Mouse (Mus musculus) ovary, adult 18-20 months (tissue): Measurements from ENCODE around the gene Lmtk3.

Experiments
- DNase-seq: peaks from one replicate; pipeline ENCODE4 v3.0.0; 2022; ENCODE audit warnings: low spot score, mixed read lengths

Gene Lmtk3

DNA sequence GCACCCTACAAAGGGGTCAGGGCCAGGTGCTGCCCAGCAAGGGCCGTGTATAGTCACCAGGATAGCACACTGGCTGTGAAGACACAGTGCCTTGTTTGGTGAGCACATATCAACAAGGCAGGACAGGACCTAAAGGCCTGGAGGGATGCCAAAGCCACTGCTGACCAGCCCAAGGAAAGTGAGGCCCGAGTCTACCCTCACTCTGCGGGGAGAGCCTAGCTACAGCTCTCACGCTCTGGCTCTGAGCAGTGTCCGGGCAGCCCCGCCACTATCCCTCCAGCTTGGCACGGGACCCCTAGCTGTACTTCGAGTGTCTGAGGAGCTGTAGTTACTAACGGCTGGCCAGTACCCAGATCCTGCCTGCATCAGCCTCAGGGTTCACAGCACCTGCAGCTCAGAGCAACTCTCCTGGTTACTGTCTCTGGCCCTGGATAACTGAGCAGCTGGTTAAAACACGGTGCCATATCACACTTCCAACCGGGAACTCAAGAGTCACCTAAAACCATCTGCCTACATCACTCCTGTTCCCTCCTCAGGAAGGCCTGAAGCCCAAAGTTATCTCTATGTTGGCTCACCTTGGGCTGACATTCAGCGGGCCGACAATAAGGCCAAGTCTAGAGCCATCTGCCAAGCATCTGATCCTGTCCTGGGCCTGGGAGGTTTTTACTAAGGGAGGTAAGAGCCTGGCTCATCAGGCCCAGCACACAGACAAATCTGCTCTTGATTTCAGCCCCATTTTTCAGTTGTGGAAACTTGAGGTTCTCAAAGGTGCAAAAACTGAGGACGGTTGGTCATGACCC is 25.9 kb downstream of the Lmtk3 start:
- DNase-seq: no peak

DNA sequence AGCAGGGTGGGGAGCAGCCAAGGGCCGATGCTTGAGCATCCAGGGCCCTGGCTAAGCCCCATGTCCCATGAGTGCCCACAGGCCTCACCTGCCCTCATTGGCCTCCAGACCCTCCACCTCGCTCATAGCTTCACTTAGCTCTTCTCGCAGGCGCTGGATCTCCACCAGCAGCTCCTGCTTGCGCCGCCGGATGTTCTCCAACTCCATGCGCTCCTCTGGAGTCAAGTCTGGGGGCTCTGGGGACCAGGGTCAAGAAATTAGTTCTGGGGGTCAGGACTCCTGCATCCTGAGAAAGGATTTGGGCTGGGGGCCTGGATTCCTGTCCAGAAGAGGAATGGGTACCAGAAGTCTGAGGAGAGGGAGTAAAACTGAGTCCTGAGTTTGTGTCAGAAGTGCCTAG is 29.4 kb downstream of the Lmtk3 start:
- no peak for DNase-seq

DNA sequence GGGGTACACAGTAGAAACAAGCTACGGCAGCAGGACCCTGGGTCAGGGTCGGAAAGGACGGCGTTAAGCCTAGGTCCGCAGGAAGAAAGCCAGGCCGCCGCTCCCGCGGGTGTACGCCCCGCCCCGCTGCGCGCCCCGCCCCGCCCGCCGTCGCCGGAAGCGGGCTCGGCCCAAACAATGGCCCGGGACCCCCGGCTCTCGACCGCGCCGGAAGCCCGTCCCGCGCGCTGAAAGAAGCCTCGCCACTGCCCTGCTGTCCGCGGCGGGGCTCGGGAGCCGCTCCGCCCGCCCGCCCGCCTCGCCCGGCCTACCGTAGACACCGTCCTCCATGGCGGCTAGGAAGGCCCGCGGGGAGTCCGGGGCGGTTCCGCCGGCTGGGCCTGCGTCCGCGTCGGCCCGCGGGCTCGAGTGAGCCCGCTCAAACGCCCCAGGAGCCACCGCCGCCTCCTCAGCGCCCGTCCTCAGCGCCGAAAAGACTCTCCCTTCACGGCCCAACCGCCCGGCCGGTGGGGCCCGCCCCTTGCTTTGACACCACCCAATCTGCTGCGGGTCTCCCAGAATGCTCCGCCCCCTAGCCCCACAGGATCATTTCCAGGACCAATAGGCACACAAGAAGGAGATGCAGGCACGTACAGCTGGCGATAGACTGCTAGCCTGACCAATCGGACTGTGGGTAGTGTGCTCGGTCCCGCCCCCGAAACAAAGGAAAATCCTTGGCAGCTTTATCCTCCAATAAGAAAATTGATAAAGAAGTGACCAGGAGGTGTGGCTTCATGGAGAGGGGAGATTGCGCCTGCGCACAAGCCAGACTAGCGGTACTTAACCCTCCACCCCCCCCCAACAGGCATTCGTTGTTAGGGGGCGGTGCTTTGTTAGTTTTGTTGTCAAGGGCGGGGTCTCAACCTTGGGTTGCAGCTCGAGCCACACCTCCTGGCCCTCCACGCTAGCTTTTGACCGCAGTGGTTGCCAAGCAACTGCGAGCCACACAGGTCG is 30.5 kb downstream of the Lmtk3 start, which contains the start of gene Cyth2:
Gene Cyth2, minus strand, starts transcription at position 795 of the 993 bp plus-strand sequence.
- peak; percentile 99 for DNase-seq

DNA sequence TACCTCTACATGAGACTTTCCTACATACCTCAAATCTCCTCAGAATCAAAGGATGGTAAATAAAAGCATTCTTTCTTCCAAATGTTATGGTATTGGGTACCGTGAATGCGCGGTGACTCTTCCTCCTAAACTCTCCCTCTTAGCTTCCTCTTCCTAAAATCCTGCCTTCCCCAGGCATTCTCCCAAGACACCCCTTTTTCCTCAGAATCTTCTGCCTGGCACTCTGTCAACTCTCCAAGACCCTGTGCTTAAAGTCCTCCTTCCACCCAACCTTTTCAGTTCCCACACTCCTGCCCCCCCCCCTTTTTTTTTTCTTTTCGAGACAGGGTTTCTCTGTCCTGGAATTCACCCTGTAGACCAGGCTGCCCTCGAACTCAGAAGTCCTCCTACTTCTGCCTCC is 31.3 kb downstream of the Lmtk3 start:
- no peak for DNase-seq

DNA sequence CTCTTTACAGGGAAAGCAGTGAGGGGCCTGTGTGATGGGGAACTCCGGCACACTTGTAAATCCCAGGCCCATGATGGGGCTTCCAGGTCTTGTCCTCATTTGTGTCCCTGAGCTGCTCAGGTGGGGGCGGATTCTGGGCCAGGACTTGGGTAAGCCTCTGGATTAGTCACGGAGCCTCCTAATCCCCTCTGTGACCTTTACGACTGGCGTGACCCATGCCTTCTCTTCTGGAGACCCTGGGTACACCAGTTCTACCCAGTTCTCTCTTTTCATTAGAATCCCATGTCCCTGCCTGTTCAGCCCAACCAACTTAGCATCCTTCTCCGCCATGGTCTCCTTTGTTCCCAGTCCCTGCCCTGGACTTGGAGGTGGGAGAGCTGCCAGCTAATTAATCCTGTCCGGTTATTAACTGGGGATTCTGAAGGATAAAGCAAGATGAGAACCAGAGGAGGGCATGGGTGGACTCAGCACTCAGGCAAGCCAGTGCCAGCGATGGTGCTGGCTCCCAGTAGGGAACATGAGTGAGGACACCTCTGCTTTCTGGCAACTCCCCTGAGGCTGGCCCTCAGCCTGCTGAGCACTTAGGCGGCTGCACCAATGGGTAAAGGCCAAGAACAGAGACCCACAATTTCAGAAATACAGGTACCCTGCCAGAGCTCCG is 31.9 kb downstream of the Lmtk3 start:
- DNase-seq: no peak

DNA sequence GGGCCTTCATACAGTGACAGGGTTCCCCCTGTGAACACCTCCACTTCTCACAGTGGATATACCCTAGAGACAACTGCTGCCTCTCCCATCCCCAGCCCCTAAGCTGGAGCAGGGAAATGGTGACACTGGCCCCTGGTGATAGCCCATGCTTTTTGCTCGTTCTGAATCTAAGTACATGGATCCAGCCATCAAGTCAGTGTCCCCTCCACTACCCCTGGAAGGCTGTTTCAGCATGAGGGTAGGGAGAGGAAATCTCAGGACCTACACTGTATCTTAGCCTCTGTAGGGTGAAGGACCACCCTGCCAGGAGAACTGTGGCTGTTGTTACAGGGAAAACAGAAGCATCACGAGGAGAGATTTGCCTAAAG is 32.4 kb downstream of the Lmtk3 start:
- DNase-seq: no peak

DNA sequence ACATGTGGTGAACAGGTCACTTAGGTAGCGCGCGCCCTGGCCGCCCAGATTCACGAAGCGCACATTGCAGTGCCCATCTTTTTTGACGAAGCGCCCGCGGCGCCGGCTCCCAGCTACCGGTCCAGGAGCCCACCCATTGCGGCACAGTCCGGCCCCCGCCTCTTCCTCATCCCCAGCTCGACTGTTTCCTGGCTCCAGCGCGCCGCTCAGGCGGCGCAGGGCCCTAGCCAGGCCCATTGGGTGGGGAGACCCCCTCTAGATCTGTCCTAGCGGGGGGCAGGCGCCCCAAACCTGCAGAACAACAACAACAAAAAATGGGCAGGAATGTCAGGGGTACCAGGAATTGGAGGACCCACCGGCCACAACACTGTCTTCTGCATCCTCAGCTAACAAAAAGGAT is 36.3 kb downstream of the Lmtk3 start:
- no peak for DNase-seq

DNA sequence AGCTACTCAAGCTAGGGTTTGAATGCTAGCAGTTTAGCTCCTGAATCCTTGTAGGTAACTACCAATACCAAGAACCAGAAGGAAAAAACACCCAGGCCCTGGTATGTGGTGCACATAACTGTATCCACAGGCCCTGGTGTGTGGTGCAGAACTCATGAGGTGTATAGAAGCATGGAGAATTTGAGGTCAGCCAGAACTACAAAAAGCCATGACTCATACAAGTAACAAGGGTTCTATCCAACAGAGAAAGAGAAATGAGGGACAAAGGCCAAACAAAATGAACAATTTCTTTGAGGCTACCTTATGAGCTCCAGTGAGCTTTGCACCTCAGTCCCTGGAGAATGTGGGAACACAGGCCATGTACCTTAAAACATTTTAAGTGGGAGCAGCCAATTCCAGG is 37.4 kb downstream of the Lmtk3 start:
- DNase-seq: no peak

DNA sequence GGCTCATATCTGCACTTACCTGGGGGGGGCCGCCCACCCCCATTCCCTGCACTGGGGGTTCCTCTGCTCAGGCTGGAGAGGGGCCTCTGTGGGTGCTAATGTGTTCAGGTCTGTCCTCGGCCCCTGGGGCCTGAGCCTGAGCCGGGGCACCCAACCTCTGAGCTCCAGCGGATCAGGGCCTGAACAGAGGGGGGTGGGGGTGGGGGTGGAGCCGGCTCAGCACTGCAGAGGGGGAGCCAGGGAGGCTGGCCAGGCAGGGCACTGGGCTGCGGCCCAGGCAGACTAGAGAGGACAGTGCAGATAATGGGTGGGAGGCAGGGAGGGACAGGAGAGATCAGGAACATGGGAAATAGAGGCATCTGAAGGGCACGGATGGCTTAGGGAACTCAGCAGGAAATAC is 41.1 kb downstream of the Lmtk3 start, which contains the start of gene Kcnj14:
Gene Kcnj14, minus strand, starts transcription at position 185 of the 400 bp plus-strand sequence.
- DNase-seq: no peak

DNA sequence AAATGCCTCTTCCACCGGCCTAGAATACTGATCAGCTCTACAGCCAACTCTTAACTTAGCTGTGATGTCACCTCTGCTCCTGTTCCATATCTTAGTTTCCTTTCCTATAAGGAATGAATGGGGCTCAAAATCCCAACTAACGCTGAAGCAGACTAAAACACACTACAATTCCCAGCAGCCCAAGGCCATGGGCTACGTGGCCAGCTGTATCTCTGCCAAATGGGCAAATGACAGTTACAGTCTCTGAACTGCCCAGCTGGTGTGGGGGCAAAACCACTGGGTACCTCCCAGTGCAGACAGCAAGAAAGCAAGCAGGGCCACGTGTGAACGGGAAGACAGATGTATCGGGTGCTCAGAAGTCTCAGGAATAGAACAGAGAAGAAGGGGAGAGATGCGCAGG is 43.1 kb downstream of the Lmtk3 start:
- no peak for DNase-seq

DNA sequence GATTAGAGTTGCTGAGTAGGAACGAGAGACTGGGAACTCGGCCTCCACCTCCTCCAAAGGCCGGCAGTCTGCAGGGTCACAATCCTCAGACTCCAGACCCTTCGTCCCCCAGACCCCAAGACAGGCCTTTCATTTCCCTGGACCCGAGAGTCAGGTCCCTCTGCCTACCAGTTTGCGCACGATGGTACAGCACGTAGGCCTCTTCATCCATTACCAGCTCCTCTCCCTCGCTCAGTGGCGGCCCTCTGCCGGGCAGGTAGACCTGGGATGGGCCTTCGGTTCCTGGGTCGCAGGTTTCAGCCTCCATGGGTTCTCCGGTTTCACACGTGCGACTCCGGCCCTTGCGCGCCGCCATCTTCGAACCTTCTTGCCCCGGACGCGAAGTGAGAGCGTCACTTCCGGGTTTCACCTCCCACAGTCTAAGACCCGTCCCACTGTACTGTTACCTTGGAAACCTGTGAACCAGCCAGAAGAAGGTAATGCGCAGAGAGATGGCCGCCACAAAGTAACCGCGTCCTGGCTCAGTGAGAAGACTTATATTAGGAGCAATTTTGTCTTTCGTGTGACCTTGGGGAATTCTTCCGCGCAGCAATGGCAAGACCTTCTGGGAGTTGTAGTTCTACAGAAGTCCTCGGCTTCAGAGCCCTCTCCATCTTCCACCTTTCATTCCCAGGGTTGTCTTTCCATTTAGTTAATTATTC is 47.0 kb downstream of the Lmtk3 start, which contains the start of gene Grwd1:
Gene Grwd1, minus strand, starts transcription at position 518 of the 701 bp plus-strand sequence.
- DNase-seq: peak; percentile 75

DNA sequence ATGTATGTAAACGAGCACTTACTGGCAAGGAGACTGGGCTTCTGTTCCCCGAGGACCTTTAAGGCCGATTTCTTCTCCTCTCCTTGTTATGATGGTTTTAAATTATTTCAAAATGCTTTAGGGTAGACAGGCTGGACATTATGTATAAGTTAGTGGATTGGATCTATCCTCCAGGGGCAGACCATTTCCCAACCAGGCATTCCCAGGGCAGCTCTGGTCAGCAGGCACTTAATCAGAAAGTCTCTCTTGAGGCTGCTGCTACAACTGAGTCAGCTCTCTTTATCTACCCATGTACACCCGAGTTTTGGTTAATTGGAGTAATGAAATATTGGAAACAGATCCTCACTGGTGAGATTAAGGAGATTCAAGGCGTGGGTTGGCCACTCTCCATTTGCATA is 47.6 kb downstream of the Lmtk3 start:
- no peak for DNase-seq

DNA sequence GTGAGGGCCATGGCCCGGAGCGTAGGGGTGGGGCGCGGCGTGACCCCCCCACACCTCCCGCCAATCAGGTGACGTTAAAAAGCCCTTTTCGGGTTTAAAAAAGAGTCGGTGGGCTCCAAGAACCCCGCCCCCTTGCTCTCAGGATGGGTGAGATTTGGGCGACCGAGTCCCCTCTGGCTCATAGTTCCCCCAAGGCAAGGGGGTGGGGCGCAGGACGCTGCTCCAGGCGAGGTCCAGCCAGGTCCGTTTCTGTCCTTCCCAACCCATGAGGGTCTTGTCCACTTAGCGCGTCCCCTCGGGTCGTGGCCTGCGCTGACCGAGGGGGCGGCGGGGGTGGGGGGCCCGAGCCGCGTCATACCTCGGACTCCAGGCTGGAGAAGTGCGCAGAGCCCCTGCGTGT is 48.9 kb downstream of the Lmtk3 start:
- no peak for DNase-seq

DNA sequence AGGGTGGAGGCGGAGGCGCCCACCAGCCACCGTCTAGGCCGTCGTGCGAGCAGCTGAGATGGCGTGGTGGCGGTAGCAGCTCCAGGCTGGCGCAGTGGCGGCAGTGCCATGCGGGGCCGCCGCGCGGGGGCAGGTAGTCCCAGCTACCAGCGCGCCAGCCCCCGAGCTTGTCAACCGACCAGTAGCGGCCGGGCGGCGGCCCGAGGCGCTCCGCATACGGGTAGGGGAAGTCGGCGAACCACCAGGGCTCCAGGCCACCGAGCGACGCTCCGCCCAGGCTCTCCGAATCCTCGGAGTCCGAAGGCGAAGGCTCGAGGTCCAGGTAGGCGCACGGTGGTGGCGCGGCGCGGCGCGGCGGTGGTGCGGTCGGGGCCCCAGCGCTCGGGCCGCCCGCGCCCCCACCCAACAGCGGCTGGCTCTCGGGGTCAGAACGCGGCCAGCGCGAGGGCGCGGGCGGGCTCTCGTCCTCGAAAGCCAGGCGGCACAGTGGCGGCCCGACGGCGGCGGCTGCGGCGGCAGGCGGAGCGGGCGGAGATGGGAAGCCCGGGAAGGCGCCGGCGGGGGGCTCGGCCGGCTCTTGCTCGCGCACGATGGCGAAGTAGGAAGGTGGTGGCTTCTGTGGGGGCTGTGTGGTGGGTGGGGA is 49.7 kb downstream of the Lmtk3 start:
- no peak for DNase-seq

DNA sequence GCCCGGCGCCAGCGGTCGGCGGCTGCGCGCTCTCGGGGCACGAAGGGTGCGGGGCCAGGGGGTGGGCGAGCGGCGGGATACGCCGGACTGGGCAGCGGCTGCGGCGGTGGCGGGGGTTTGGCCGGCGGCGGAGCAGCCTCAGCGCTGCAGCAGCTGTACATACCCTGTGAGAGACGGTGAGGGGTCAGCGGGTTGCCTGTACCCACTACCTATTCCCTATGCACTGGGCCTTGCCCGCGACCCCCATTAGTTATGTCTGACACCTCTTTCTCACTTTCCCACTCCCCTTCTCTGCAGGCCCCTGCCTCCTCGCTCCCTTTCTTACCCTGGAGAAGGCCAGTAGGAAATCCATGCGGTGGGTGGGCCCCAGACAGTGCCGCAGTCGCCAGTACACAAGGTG is 50.4 kb downstream of the Lmtk3 start:
- DNase-seq: no peak

DNA sequence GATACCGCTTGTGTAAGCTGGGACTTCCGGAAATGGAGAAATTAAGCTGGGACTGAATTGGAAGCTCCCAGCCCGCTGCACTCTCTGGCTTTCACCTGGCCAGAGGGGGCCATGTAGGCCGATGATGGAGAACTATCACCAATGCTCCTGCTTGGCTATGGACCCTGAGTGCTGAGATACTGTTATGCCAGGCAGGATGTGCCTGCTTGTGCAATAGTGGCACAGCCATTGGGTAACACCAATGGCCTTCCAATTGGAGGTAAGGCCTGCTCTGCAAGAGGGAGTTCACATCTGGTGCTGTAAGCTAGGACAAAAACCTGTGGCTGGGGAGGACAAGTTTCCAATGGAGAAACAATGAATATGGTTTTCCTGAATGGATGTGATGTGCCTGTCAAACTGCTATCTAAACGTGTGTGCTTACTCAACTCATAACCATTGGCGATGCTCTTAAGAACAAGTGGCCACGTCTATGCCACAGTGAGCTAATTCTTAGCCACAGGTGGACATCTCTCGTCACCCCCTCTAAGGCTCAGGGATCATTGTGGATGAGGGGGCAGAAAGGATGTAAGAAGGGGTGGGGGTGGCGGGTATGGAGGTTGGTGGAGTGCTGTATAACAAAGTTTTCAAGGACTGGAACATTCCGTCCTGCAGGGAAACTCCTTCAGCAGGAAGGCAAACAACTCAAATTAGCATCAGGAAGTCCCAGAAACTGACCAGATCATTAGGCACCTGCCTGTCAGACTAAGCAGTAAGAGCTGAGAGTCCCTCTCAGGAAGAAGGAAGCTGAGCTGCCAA is 59.6 kb downstream of the Lmtk3 start:
- DNase-seq: no peak

DNA sequence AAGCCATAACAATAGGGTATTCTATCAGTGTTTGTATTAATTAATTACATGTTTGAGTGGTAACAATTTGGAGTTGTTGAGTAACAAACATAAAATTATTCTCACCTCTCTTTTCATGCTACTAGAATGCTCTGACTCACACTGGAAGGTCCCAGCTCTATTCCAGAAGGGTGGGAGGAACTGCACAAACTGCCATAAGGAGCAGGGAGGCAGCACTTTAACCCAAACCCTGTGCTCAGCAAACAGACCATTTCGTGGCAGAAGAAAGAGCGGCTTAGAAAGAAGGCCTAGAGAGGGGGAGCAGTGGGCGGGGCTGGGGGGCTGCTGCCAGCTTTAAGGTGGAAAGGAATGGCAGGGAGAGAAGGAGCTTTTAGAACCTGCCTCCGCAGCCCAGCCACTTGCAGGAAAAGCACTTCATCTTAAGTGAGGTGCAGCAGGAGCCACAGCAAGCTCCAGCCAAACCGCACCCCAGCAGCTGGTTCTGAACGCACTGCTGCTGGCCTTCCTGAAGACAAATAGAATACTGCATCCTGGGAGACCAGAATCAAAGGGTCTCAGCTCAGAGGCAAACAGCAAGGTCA is 65.0 kb downstream of the Lmtk3 start:
- DNase-seq: no peak

DNA sequence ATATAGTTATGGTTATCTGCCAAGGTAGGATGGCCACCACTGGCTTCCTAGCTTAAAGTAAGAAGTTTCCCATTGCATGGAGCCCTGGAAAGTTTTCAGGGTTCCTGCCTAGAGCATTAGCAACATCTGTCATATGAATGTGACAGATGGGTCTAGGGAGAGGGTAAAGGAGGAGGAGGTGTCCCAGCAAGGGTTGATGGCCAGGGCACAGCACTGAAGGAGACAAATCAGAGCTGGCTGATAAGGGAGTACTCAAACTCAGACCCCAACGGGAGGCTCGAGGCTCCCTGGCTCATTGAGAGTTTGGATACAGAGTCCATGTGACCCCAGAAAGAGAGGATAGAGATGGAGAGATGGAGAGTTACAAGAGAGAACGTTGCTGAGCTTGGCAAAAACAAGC is 67.1 kb downstream of the Lmtk3 start:
- DNase-seq: no peak

DNA sequence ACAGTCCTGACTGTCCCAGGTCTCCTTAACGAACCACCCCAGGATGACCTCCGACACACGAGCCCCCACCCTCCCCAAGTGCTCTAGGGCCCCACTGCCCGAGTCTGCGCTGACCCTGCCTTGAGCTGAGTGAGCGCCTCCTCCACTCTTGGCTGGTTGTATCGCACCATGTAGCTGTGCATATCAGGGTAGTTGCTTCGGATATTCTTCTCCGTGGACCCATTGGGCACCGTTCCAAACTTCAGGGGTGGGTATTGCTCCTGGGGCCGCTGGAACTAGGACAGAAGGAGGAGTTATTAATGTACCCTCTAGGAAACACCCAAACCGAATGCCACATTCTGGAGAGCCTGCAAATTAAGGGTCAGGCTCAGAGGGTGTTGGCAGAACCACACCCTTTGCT is 69.6 kb downstream of the Lmtk3 start:
- no peak for DNase-seq
